Mouse (Mus musculus) MEL (cell line): ENCODE results near the gene Tbc1d14. TPM values are rescaled to one million over a fixed set of nuclear protein-coding genes. Genes with fewer than 3 reads are reported as not detected.

Experiments
- DNase-seq: peaks from one replicate; pipeline ENCODE4 v3.0.0; 2011; ENCODE audit warnings: low read depth, low spot score
- H3K27ac ChIP-seq: 2 replicates; pipeline ENCODE4 v1.5.1; 2012; ENCODE audit warnings: low read depth, mild to moderate bottlenecking, control low read depth, low read length, moderate library complexity; ENCODE audit not compliant: control insufficient read depth
- H3K27me3 ChIP-seq, 2 experiments: fragments of 150-350 bp in 1 of 2; sonication (generic) in 1 of 2; 2 replicates each; pipeline ENCODE4 v1.6.1; 2012; ENCODE audit warnings: low read length in 2 of 2, mild to moderate bottlenecking in 2 of 2, improper control_type of control experiment in 1 of 2, moderate library complexity in 1 of 2; ENCODE audit not compliant: insufficient read depth in 2 of 2, control insufficient read depth in 1 of 2
- H3K36me3 ChIP-seq, 2 experiments: 2 replicates each; pipeline ENCODE4 v1.6.1; 2012 to 2014; ENCODE audit warnings: low read length in 2 of 2, improper control_type of control experiment in 1 of 2, inconsistent platforms in 1 of 2, mild to moderate bottlenecking in 1 of 2; ENCODE audit not compliant: insufficient read depth in 2 of 2, control insufficient read depth in 1 of 2
- H3K4me1 ChIP-seq, 2 experiments: fragments of 150-350 bp in 1 of 2; sonication (generic) in 1 of 2; 2 replicates each; pipeline ENCODE4 v1.6.1; 2012; ENCODE audit warnings: low read length in 2 of 2, improper control_type of control experiment in 1 of 2, mild to moderate bottlenecking in 1 of 2; ENCODE audit not compliant: insufficient read depth in 2 of 2, control insufficient read depth in 1 of 2
- H3K4me3 ChIP-seq, 2 experiments: fragments of 150-350 bp in 1 of 2; sonication (generic) in 1 of 2; 2 replicates each; pipeline ENCODE4 v1.5.1; 2012; ENCODE audit warnings: low read depth in 2 of 2, low read length in 2 of 2, mild to moderate bottlenecking in 2 of 2, moderate library complexity in 2 of 2, control low read depth in 1 of 2, improper control_type of control experiment in 1 of 2; ENCODE audit not compliant: control insufficient read depth in 1 of 2, insufficient read depth in 1 of 2
- H3K79me2 ChIP-seq: 2 replicates; pipeline ENCODE4 v1.6.1; 2012; ENCODE audit warnings: mild to moderate bottlenecking, low read length, moderate library complexity; ENCODE audit not compliant: control insufficient read depth, poor library complexity, insufficient read depth
- H3K9ac ChIP-seq: 2 replicates; pipeline ENCODE4 v1.6.1; 2012; ENCODE audit warnings: low read depth, mild to moderate bottlenecking, control low read depth, low read length, moderate library complexity; ENCODE audit not compliant: control insufficient read depth, poor library complexity, severe bottlenecking
- H3K9me3 ChIP-seq: fragments of 150-350 bp; sonication (generic); replicated peaks from 2 replicates; pipeline ENCODE4 v1.6.1; 2012; ENCODE audit warnings: mild to moderate bottlenecking, low read length, improper control_type of control experiment, moderate library complexity; ENCODE audit not compliant: insufficient read depth
- BHLHE40 ChIP-seq: IDR thresholded peaks from 2 replicates; pipeline ENCODE4 v1.6.1; 2012; ENCODE audit warnings: low read depth, mild to moderate bottlenecking, inconsistent platforms, low read length, improper control_type of control experiment, borderline replicate concordance
- CTCF ChIP-seq, 3 experiments: IDR thresholded peaks in 2 of 3; conservative IDR thresholded peaks in 1 of 3; 2 replicates each; pipeline ENCODE4 v1.5.1; 2011 to 2012; ENCODE audit warnings: low read length in 3 of 3, low read depth in 2 of 3, mild to moderate bottlenecking in 2 of 3, improper control_type of control experiment in 1 of 3, inconsistent platforms in 1 of 3, mixed read lengths in 1 of 3, moderate library complexity in 1 of 3; ENCODE audit not compliant: control insufficient read depth in 1 of 3, insufficient read depth in 1 of 3, poor library complexity in 1 of 3, severe bottlenecking in 1 of 3
- E2F4 ChIP-seq: IDR thresholded peaks from 2 replicates; pipeline ENCODE4 v1.6.1; 2011; ENCODE audit warnings: low read depth, low read length, improper control_type of control experiment, borderline replicate concordance
- EP300 ChIP-seq, 2 experiments: IDR thresholded peaks; 2 replicates each; pipeline ENCODE4 v1.6.1; 2011; ENCODE audit warnings: improper control_type of control experiment in 2 of 2, low read length in 2 of 2, low read depth in 1 of 2, mild to moderate bottlenecking in 1 of 2
- GATA1 ChIP-seq: IDR thresholded peaks from 2 replicates; pipeline ENCODE4 v1.6.1; 2011; ENCODE audit warnings: low read depth, low read length, improper control_type of control experiment
- HCFC1 ChIP-seq: IDR thresholded peaks from 2 replicates; pipeline ENCODE4 v1.6.1; 2012; ENCODE audit warnings: low read depth, mild to moderate bottlenecking, inconsistent platforms, low read length, improper control_type of control experiment, moderate library complexity
- MAFK ChIP-seq: IDR thresholded peaks from 2 replicates; pipeline ENCODE4 v1.6.1; 2011; ENCODE audit warnings: low read depth, mild to moderate bottlenecking, low read length, improper control_type of control experiment, borderline replicate concordance
- MXI1 ChIP-seq: IDR thresholded peaks from 2 replicates; pipeline ENCODE4 v1.6.1; 2011; ENCODE audit warnings: mild to moderate bottlenecking, low read depth, low read length, improper control_type of control experiment
- MYB ChIP-seq: IDR thresholded peaks from 2 replicates; pipeline ENCODE4 v1.6.1; 2011; ENCODE audit warnings: mild to moderate bottlenecking, low read depth, low read length, improper control_type of control experiment
- MYC ChIP-seq: IDR thresholded peaks from 2 replicates; pipeline ENCODE4 v1.6.1; 2011; ENCODE audit warnings: low read depth, mild to moderate bottlenecking, low read length, improper control_type of control experiment, moderate library complexity
- NELFE ChIP-seq: IDR thresholded peaks from 2 replicates; pipeline ENCODE4 v1.6.1; 2011; ENCODE audit warnings: low read depth, low read length, improper control_type of control experiment
- POLR2A ChIP-seq, 2 experiments: IDR thresholded peaks; 2 replicates each; pipeline ENCODE4 v1.6.1; 2011 to 2012; ENCODE audit warnings: low read length in 2 of 2, mild to moderate bottlenecking in 2 of 2, control low read depth in 1 of 2, improper control_type of control experiment in 1 of 2, low read depth in 1 of 2, moderate library complexity in 1 of 2; ENCODE audit not compliant: control insufficient read depth in 1 of 2, insufficient read depth in 1 of 2, poor library complexity in 1 of 2
- POLR2AphosphoS2 ChIP-seq: IDR thresholded peaks from 2 replicates; pipeline ENCODE4 v1.6.1; 2011; ENCODE audit warnings: low read length, improper control_type of control experiment
- RAD21 ChIP-seq: IDR thresholded peaks from 2 replicates; pipeline ENCODE4 v1.6.1; 2011; ENCODE audit warnings: mild to moderate bottlenecking, low read depth, low read length, improper control_type of control experiment
- TAL1 ChIP-seq: IDR thresholded peaks from 2 replicates; pipeline ENCODE4 v1.6.1; 2012; ENCODE audit warnings: mild to moderate bottlenecking, inconsistent platforms, low read length, moderate library complexity, mixed read lengths
- UBTF ChIP-seq: IDR thresholded peaks from 2 replicates; pipeline ENCODE4 v1.6.1; 2012; ENCODE audit warnings: low read depth, mild to moderate bottlenecking, inconsistent platforms, low read length, improper control_type of control experiment, moderate library complexity, borderline replicate concordance; ENCODE audit not compliant: insufficient read depth
- USF2 ChIP-seq, 2 experiments: IDR thresholded peaks; 2 replicates each; pipeline ENCODE4 v1.6.1; 2011 to 2012; ENCODE audit warnings: improper control_type of control experiment in 2 of 2, low read length in 2 of 2, borderline replicate concordance in 1 of 2, inconsistent platforms in 1 of 2, low read depth in 1 of 2, mild to moderate bottlenecking in 1 of 2; ENCODE audit not compliant: insufficient read depth in 1 of 2
- ZC3H11A ChIP-seq: IDR thresholded peaks from 2 replicates; pipeline ENCODE4 v1.6.1; 2012; ENCODE audit warnings: low read depth, mild to moderate bottlenecking, inconsistent platforms, low read length, improper control_type of control experiment
- ZMIZ1 ChIP-seq: IDR thresholded peaks from 2 replicates; pipeline ENCODE4 v1.6.1; 2012; ENCODE audit warnings: low read depth, mild to moderate bottlenecking, inconsistent platforms, low read length, improper control_type of control experiment, moderate library complexity
- polyA plus RNA-seq, 2 experiments: library from polyadenylated mRNA; stranded (reverse) in 1 of 2; unstranded in 1 of 2; fragments of >175 nt in 1 of 2; fragments of >200 nt in 1 of 2; gene quantifications; 2 replicates each; pipeline versions ENCODE4 v1.2.1 to v1.2.4; 2012; ENCODE audit warnings: low replicate concordance in 2 of 2, low read depth in 1 of 2; ENCODE audit not compliant: insufficient read length in 2 of 2, insufficient read depth in 1 of 2, missing spikeins in 1 of 2
- total RNA-seq: library from RNA; depleted of rRNA; stranded (reverse); fragments of 300-350 nt; gene quantifications from 2 replicates; pipeline ENCODE4 v1.2.3, GENCODE M21; 2012

Gene Tbc1d14
- total and polyA plus RNA-seq, 3 experiments, result 7.3 to 35.6 TPM; not detected in 1

DNA sequence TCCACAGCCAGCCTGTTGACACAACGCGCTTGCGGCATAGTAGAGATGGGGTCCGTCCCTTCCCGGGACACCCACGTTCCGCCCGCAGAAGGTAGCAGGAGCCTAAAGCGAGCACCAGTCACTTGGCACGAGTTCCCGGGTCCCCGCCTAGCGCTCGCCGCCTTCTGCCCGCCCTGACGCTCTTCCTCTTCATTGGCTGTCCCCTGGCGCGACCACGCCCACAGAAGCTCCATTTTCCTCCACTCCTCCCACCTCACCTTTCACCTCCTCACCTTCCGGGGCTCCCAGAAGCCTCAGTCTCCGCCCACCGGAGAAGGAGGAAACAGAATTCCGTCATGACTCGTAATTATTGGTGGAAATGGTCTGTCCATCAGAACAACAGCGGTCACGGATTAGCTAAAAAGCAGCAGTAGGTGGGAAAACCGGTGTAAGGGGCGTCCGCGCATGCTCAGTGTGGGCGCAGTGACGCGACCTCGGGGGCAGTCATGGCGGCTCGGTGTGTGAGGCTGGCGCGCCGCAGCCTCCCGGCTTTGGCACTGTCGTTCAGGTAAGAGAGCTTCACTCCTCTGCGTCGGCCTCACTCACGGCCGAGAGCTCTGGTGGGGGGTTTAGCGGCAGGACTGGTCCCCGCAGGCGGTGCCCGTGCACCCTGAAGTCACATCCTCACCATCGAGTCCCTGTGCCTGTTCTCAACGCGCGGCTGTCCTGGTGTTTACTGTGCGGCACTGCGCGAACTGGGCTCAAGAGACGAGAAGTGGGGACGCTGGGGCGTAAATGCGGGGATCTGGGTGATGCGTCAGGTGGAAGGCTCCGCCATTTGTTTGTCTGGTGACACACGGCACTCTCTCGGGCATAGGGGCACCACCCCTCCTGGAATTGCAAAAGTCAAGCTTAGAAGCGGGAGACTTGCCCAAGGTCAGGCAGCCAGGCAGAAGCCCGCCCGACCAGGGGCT, 128.1 kb downstream of the Tbc1d14 start, which contains the start of gene Grpel1 (continued):
- peak; percentile 74 for TF ChIP-seq MYC
- TF ChIP-seq NELFE, result peak; percentile 97
- peak; percentile 35 to 98; a peak in 3 of 4 replicates for TF ChIP-seq POLR2A (IDR thresholded peaks at IDR 0.05; ENCODE audit: control insufficient read depth in 1 of 2, insufficient read depth in 1 of 2, low read depth in 1 of 2, low read length in 2 of 2, poor library complexity in 1 of 2)
- TF ChIP-seq MXI1, result peak; percentile 93
- no peak for TF ChIP-seq RAD21
- no peak for TF ChIP-seq E2F4

DNA sequence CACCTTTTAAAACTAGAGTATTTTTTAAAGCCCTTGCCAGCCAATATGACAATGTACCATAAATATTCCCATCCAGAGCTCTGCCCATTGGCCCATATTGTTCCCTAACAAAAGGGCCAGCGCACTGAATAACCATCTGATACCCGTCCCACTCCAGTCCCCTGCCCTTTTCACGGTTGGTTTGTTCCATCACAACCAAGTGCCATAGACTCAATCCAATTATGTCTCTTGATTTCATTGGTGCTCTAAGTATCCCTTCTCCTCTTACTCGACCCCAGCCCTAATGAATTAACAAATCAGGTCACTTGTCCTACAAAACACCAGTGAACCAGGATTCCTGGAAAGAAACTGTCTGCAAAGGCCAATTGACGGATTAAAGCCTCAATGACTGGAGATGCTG, 129.7 kb downstream of the Tbc1d14 start:
- TF ChIP-seq MYB (no peak), ZMIZ1 (no peak), RAD21 (no peak), POLR2AphosphoS2 (no peak), MYC (no peak), MAFK (no peak), GATA1 (no peak), HCFC1 (no peak), UBTF (no peak), USF2 (IDR thresholded peaks at IDR 0.05; ENCODE audit: borderline replicate concordance in 1 of 2, insufficient read depth in 1 of 2, low read depth in 1 of 2, low read length in 2 of 2) (no peak), TAL1 (no peak), BHLHE40 (no peak), EP300 (IDR thresholded peaks at IDR 0.05; ENCODE audit: low read depth in 1 of 2, low read length in 2 of 2) (no peak), CTCF (IDR thresholded peaks at IDR 0.05 in 2 of 3, conservative IDR thresholded peaks at IDR 0.05 in 1 of 3; ENCODE audit: control insufficient read depth in 1 of 3, insufficient read depth in 1 of 3, low read depth in 2 of 3, low read length in 3 of 3, poor library complexity in 1 of 3, severe bottlenecking in 1 of 3) (no peak), ZC3H11A (no peak)
- Histone ChIP-seq H3K79me2 (peaks cover 30% of the 10 kb centered on the region), H3K4me3 (no peak overlapping the region), H3K27ac (no peak overlapping the region), H3K36me3 (peaks cover 0 to 14% of the 10 kb centered on the region in 2 experiments; a peak in 2 of 4 replicates), H3K4me1 (peaks cover 2 to 15% of the 10 kb centered on the region in 2 experiments; a peak in 3 of 4 replicates), H3K27me3 (no peaks in the 10 kb centered on the region), H3K9ac (no peak overlapping the region), H3K9me3 (no peaks in the 10 kb centered on the region)
- DNase-seq, result no peak
